Mouse (Mus musculus): ENCODE results near the gene Vmn1r128.
"Not testable (repeated sequence)": the region's sequence is repeated elsewhere in the genome, so short reads cannot be mapped to it uniquely, and the experiment has no call there.

The Vmn1r128 gene

DNA sequence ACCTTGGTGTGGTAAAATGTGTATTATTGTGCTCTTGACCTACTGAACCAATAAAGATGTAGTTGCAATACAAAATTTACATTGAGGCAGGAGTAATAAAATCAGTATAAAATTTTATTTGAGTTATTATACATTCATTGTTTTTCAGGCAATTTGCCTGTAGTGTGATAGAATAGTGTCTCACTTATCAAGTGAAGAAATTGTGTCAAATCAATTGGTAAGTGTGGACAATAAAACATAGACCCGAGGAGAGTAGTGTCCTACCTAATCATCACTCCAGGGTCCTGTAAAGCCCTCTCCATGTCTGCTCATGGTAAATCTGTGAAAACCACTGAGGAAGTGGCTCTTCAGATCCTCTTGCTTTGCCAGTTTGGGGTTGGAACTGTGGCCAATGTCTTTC lies at the start of gene Vmn1r128:
Gene Vmn1r128, plus strand, starts transcription at position 301 of the 400 bp plus-strand sequence.
- not testable (repeated sequence) for DNase-seq (ENCODE audit: low read depth in 2 of 2, low spot score in 2 of 2)

DNA sequence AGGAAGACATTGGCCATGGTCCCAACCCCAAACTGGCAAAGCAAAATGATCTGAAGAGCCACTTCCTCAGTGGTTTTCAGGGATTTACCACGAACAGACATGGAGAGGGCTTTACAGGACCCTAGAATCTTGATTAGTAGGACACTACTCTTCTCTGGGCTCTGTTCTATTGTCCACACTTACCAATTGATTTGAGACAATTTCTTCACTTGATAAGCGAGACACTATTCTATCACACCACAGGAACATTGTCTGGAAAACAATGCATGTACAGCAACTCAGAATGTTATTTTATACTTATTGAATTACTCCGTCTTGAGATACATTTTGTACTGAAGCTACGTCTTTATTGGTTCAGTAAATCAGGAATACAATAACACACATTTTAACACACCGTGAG lies 47.8 kb upstream of the Vmn1r128 start, which contains the start of gene Vmn1r126:
Gene Vmn1r126, minus strand, starts transcription at position 101 of the 400 bp plus-strand sequence.
- not testable (repeated sequence) for DNase-seq (ENCODE audit: low read depth in 2 of 2, low spot score in 2 of 2)

DNA sequence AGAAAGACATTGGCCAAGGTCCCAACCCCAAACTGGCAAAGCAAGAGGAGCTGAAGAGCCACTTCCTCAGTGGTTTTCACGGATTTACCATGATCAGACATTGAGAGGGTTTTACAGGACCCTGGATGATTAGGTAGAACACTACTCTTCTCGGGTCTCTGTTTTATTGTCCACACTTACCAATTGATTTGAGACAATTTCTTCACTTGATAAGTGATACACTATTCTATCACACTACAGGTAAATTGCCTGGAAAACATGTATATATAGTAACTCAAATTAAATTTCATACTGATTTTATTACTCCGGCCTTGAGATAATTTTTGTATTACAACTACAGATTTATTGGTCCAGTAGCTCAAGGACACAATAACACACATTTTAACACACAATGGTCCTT lies 29.4 kb upstream of the Vmn1r128 start, which contains the start of gene Vmn1r127:
Gene Vmn1r127, minus strand, starts transcription at position 101 of the 400 bp plus-strand sequence.
- not testable (repeated sequence) for DNase-seq (ENCODE audit: low read depth in 2 of 2, low spot score in 2 of 2)

DNA sequence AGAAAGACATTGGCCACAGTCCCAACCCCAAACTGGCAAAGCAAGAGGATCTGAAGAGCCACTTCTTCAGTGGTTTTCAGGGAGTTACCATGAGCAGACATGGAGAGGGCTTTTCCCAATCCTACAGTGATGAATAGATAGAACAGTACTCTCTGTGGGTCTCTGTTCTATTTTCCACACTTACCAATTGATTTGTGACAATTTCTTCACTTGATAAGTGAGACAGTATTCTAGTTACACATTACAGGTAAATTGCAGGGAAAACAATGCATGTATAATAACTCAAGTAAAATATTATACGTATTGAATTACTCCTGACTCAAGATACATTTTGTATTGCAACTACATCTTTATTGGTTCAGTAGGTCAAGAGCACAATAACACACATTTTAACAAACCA lies 12.0 kb downstream of the Vmn1r128 start, which contains the start of gene Vmn1r129:
Gene Vmn1r129, minus strand, starts transcription at position 101 of the 400 bp plus-strand sequence.
- DNase-seq (ENCODE audit: low read depth in 2 of 2, low spot score in 2 of 2) = not testable (repeated sequence)

Measured in CD8-positive naive resting alpha-beta T cell, adult 2 months (primary cell).